Mouse (Mus musculus): ENCODE measurements at regions not wholly inside any gene's neighbourhood (a gene's known extent, or its start where the extent isn't known, plus 50 kb on each side); places are given as distances from the start of the nearest gene placed in this dataset.

- H3K4me3 ChIP-seq = no peak overlapping the region
- TF ChIP-seq SRF (IDR thresholded peaks at IDR 0.05; ENCODE audit: control insufficient read depth, insufficient read length, low read depth) (no peak), REST (IDR thresholded peaks at IDR 0.05; ENCODE audit: insufficient read depth, insufficient read length) (no peak), MYOD1 (IDR thresholded peaks at IDR 0.05; ENCODE audit: control insufficient read depth in 1 of 3, insufficient read length in 2 of 3, low read depth in 2 of 3) (no peak), CEBPB (IDR thresholded peaks at IDR 0.05; ENCODE audit: insufficient read depth, poor library complexity, severe bottlenecking) (no peak), MYOG (IDR thresholded peaks at IDR 0.05; ENCODE audit: control insufficient read depth in 1 of 3, insufficient read depth in 1 of 3, insufficient read length in 2 of 3, low read depth in 2 of 3) (no peak), TCF3 (IDR thresholded peaks at IDR 0.05; ENCODE audit: insufficient read length, low read depth) (no peak), MAX (IDR thresholded peaks at IDR 0.05; ENCODE audit: low read depth) (no peak), USF1 (IDR thresholded peaks at IDR 0.05; ENCODE audit: low read depth) (no peak), POLR2A (IDR thresholded peaks at IDR 0.05; ENCODE audit: insufficient read length, low read depth) (no peak), POLR2AphosphoS2 (IDR thresholded peaks at IDR 0.05; ENCODE audit: insufficient read length, low read depth) (no peak), E2F4 (IDR thresholded peaks at IDR 0.05; ENCODE audit: insufficient read depth) (no peak), TCF12 (IDR thresholded peaks at IDR 0.05; ENCODE audit: insufficient read depth, poor library complexity, severe bottlenecking) (no peak)
- no peaks in the 10 kb centered on the region for H3K36me3 ChIP-seq (ENCODE audit: control insufficient read depth, insufficient read depth)
- no peak overlapping the region for H3ac ChIP-seq (ENCODE audit: control insufficient read depth, insufficient read length)
- H3K27me3 ChIP-seq (ENCODE audit: control insufficient read depth, insufficient read depth, insufficient read length) = no peaks in the 10 kb centered on the region
- peak overlapping the region; percentile 71 for H3K4me2 ChIP-seq (ENCODE audit: low read depth)
- H3K79me2 ChIP-seq (ENCODE audit: control insufficient read depth, insufficient read depth) = no peaks in the 10 kb centered on the region
Observed at GRCm38 (mm10) chr16:25532519-25533205, 150.9 kb upstream of the Trp63 start.

- no peaks in the 10 kb centered on the region for H3K36me3 ChIP-seq (ENCODE audit: control insufficient read depth, insufficient read depth)
- H3K27me3 ChIP-seq (ENCODE audit: control insufficient read depth, insufficient read depth, insufficient read length) = no peaks in the 10 kb centered on the region
- H3K79me2 ChIP-seq (ENCODE audit: control insufficient read depth, insufficient read depth) = no peaks in the 10 kb centered on the region
- H3ac ChIP-seq (ENCODE audit: control insufficient read depth, insufficient read length) = no peak overlapping the region
- peak overlapping the region; percentile 71 for H3K4me2 ChIP-seq (ENCODE audit: low read depth)
- H3K4me3 ChIP-seq = no peak overlapping the region
- 0 out of 2 replicates have a peak, but pooled peaks have one; percentile 17 for TF ChIP-seq CEBPB (IDR thresholded peaks at IDR 0.05; ENCODE audit: insufficient read depth, poor library complexity, severe bottlenecking)
- TF ChIP-seq POLR2AphosphoS2 (IDR thresholded peaks at IDR 0.05; ENCODE audit: insufficient read length, low read depth) = no peak
- peak in 1 of 3 experiments; percentile 39 for TF ChIP-seq MYOD1 (IDR thresholded peaks at IDR 0.05; ENCODE audit: control insufficient read depth in 1 of 3, insufficient read length in 2 of 3, low read depth in 2 of 3)
- TF ChIP-seq MYOG (IDR thresholded peaks at IDR 0.05; ENCODE audit: control insufficient read depth in 1 of 3, insufficient read depth in 1 of 3, insufficient read length in 2 of 3, low read depth in 2 of 3) = peak in 1 of 3 experiments; percentile 30
Observed at GRCm38 (mm10) chr16:25533206-25533580, 150.4 kb upstream of the Trp63 start.

- H3K4me3 ChIP-seq = no peak overlapping the region
- TF ChIP-seq POLR2AphosphoS2 (IDR thresholded peaks at IDR 0.05; ENCODE audit: insufficient read length, low read depth) (no peak), MYOD1 (IDR thresholded peaks at IDR 0.05; ENCODE audit: control insufficient read depth in 1 of 3, insufficient read length in 2 of 3, low read depth in 2 of 3) (no peak), MAX (IDR thresholded peaks at IDR 0.05; ENCODE audit: low read depth) (no peak), SRF (IDR thresholded peaks at IDR 0.05; ENCODE audit: control insufficient read depth, insufficient read length, low read depth) (no peak), REST (IDR thresholded peaks at IDR 0.05; ENCODE audit: insufficient read depth, insufficient read length) (no peak), USF1 (IDR thresholded peaks at IDR 0.05; ENCODE audit: low read depth) (no peak), E2F4 (IDR thresholded peaks at IDR 0.05; ENCODE audit: insufficient read depth) (no peak), TCF12 (IDR thresholded peaks at IDR 0.05; ENCODE audit: insufficient read depth, poor library complexity, severe bottlenecking) (no peak), POLR2A (IDR thresholded peaks at IDR 0.05; ENCODE audit: insufficient read length, low read depth) (no peak), TCF3 (IDR thresholded peaks at IDR 0.05; ENCODE audit: insufficient read length, low read depth) (no peak), CEBPB (IDR thresholded peaks at IDR 0.05; ENCODE audit: insufficient read depth, poor library complexity, severe bottlenecking) (no peak), MYOG (IDR thresholded peaks at IDR 0.05; ENCODE audit: control insufficient read depth in 1 of 3, insufficient read depth in 1 of 3, insufficient read length in 2 of 3, low read depth in 2 of 3) (no peak)
- no peaks in the 10 kb centered on the region for H3K79me2 ChIP-seq (ENCODE audit: control insufficient read depth, insufficient read depth)
- no peak overlapping the region for H3ac ChIP-seq (ENCODE audit: control insufficient read depth, insufficient read length)
- no peaks in the 10 kb centered on the region for H3K27me3 ChIP-seq (ENCODE audit: control insufficient read depth, insufficient read depth, insufficient read length)
- no peaks in the 10 kb centered on the region for H3K36me3 ChIP-seq (ENCODE audit: control insufficient read depth, insufficient read depth)
- no peak overlapping the region for H3K4me2 ChIP-seq (ENCODE audit: low read depth)
Observed at GRCm38 (mm10) chr16:25536550-25536949, 147.0 kb upstream of the Trp63 start.

GRCm38 (mm10) chr16:25549542-25550110 is 133.9 kb upstream of the Trp63 start:
- H3K27me3 ChIP-seq (ENCODE audit: control insufficient read depth, insufficient read depth, insufficient read length) = no peaks in the 10 kb centered on the region
- no peak overlapping the region for H3K4me2 ChIP-seq (ENCODE audit: low read depth)
- no peaks in the 10 kb centered on the region for H3K79me2 ChIP-seq (ENCODE audit: control insufficient read depth, insufficient read depth)
- H3K36me3 ChIP-seq (ENCODE audit: control insufficient read depth, insufficient read depth) = no peaks in the 10 kb centered on the region
- no peak overlapping the region for H3ac ChIP-seq (ENCODE audit: control insufficient read depth, insufficient read length)
- no peak for TF ChIP-seq MYOD1 (IDR thresholded peaks at IDR 0.05; ENCODE audit: control insufficient read depth in 1 of 3, insufficient read length in 2 of 3, low read depth in 2 of 3)
- TF ChIP-seq POLR2A (IDR thresholded peaks at IDR 0.05; ENCODE audit: insufficient read length, low read depth) = no peak
- no peak for TF ChIP-seq MAX (IDR thresholded peaks at IDR 0.05; ENCODE audit: low read depth)
- TF ChIP-seq MYOG (IDR thresholded peaks at IDR 0.05; ENCODE audit: control insufficient read depth in 1 of 3, insufficient read depth in 1 of 3, insufficient read length in 2 of 3, low read depth in 2 of 3) = no peak
- no peak for TF ChIP-seq POLR2AphosphoS2 (IDR thresholded peaks at IDR 0.05; ENCODE audit: insufficient read length, low read depth)
- TF ChIP-seq TCF12 (IDR thresholded peaks at IDR 0.05; ENCODE audit: insufficient read depth, poor library complexity, severe bottlenecking) = no peak
- no peak for TF ChIP-seq REST (IDR thresholded peaks at IDR 0.05; ENCODE audit: insufficient read depth, insufficient read length)
- no peak for TF ChIP-seq SRF (IDR thresholded peaks at IDR 0.05; ENCODE audit: control insufficient read depth, insufficient read length, low read depth)
- TF ChIP-seq USF1 (IDR thresholded peaks at IDR 0.05; ENCODE audit: low read depth) = no peak
- no peak for TF ChIP-seq CEBPB (IDR thresholded peaks at IDR 0.05; ENCODE audit: insufficient read depth, poor library complexity, severe bottlenecking)
- no peak for TF ChIP-seq E2F4 (IDR thresholded peaks at IDR 0.05; ENCODE audit: insufficient read depth)
- TF ChIP-seq TCF3 (IDR thresholded peaks at IDR 0.05; ENCODE audit: insufficient read length, low read depth) = no peak
- H3K4me3 ChIP-seq = no peak overlapping the region
